Mouse (Mus musculus) B cell, adult 2 months (primary cell): Measurements from ENCODE around the gene Mt2.
A peak's percentile ranks its signal among the peaks of the same experiment; 100 is the strongest.

ENCODE experiments used
- DNase-seq, 2 experiments: peaks; one replicate each; pipeline ENCODE4 v3.0.0; 2022

Gene Mt2

GRCm38 (mm10) chr8:94172809-94173732, 607 bp downstream of the Mt2 start:
- no peak for DNase-seq

GRCm38 (mm10) chr8:94173848-94174403, 1.5 kb downstream of the Mt2 start:
- DNase-seq: no peak

- no peak for DNase-seq
Measured at GRCm38 (mm10) chr8:94174619-94175213, 2.3 kb downstream of the Mt2 start.

- no peak for DNase-seq
Measured at GRCm38 (mm10) chr8:94177716-94178390, 5.4 kb downstream of the Mt2 start.

GRCm38 (mm10) chr8:94178857-94179712, 6.6 kb downstream of the Mt2 start, which contains the start of gene Mt1:
TSS of gene Mt1 (plus strand) at chr8:94179082.
- peak; percentile 70 to 71 for DNase-seq

GRCm38 (mm10) chr8:94179713-94180560, 7.5 kb downstream of the Mt2 start:
- peak in 1 of 2 experiments; percentile 13 for DNase-seq

GRCm38 (mm10) chr8:94180561-94180908, 8.1 kb downstream of the Mt2 start:
- DNase-seq: no peak

- DNase-seq: no peak
Measured at GRCm38 (mm10) chr8:94182055-94182929, 9.8 kb downstream of the Mt2 start.

GRCm38 (mm10) chr8:94183117-94183516, 10.7 kb downstream of the Mt2 start:
- DNase-seq: peak; percentile 77

- DNase-seq: no peak
Measured at GRCm38 (mm10) chr8:94184357-94184843, 11.9 kb downstream of the Mt2 start.

GRCm38 (mm10) chr8:94185791-94186190, 13.3 kb downstream of the Mt2 start:
- no peak for DNase-seq

- DNase-seq: peak; percentile 80 to 81
Measured at GRCm38 (mm10) chr8:94186542-94186941, 14.1 kb downstream of the Mt2 start.

- DNase-seq: peak in 1 of 2 experiments; percentile 15
Measured at GRCm38 (mm10) chr8:94187290-94188002, 15.0 kb downstream of the Mt2 start.

GRCm38 (mm10) chr8:94189275-94190031, 17.0 kb downstream of the Mt2 start:
- DNase-seq: no peak

GRCm38 (mm10) chr8:94191101-94191691, 18.7 kb downstream of the Mt2 start:
- DNase-seq: peak; percentile 88 to 91

- DNase-seq: no peak
Measured at GRCm38 (mm10) chr8:94192926-94193325, 20.5 kb downstream of the Mt2 start.

- no peak for DNase-seq
Measured at GRCm38 (mm10) chr8:94194591-94195223, 22.2 kb downstream of the Mt2 start.
